Mouse (Mus musculus) liver, adult 2 months (tissue): Measurements from ENCODE around the gene Pfn3. TPM values are rescaled to one million over a fixed set of nuclear protein-coding genes. Genes with fewer than 3 reads are reported as not detected.

Experiments
- DNase-seq: peaks from one replicate; pipeline ENCODE4 v3.0.0-alpha.2; 2011; ENCODE audit warnings: low read depth, low spot score; ENCODE audit errors: extremely low read depth
- H3K27ac ChIP-seq: fragments of 200-500 bp; replicated peaks from 2 replicates; pipeline ENCODE4 v1.5.1; 2012; ENCODE audit warnings: low read depth, mild to moderate bottlenecking, control low read depth, inconsistent platforms, low read length; ENCODE audit not compliant: insufficient read depth
- H3K27me3 ChIP-seq: fragments of 200-500 bp; 2 replicates; pipeline ENCODE4 v1.6.1; 2012; ENCODE audit warnings: mild to moderate bottlenecking, moderate library complexity, low read length, inconsistent platforms; ENCODE audit not compliant: control insufficient read depth, insufficient read depth
- H3K36me3 ChIP-seq: fragments of 200-500 bp; 2 replicates; pipeline ENCODE4 v1.6.1; 2012; ENCODE audit warnings: low read length, inconsistent platforms; ENCODE audit not compliant: control insufficient read depth, insufficient read depth
- H3K4me1 ChIP-seq: fragments of 200-500 bp; 2 replicates; pipeline ENCODE4 v1.6.1; 2011; ENCODE audit warnings: low read length; ENCODE audit not compliant: control insufficient read depth, insufficient read depth
- H3K4me3 ChIP-seq: fragments of 200-500 bp; 2 replicates; pipeline ENCODE4 v1.5.1; 2011; ENCODE audit warnings: low read depth, mild to moderate bottlenecking, control low read depth, low read length, moderate library complexity; ENCODE audit not compliant: insufficient read depth
- H3K79me2 ChIP-seq: fragments of 200-500 bp; 2 replicates; pipeline ENCODE4 v1.6.1; 2012; ENCODE audit warnings: inconsistent platforms, mild to moderate bottlenecking, low read length, moderate library complexity; ENCODE audit not compliant: control insufficient read depth, insufficient read depth
- H3K9ac ChIP-seq: fragments of 200-500 bp; 2 replicates; pipeline ENCODE4 v1.6.1; 2012; ENCODE audit warnings: low read depth, mild to moderate bottlenecking, control low read depth, inconsistent platforms, low read length
- CTCF ChIP-seq: fragments of 200-500 bp; IDR thresholded peaks from 2 replicates; pipeline ENCODE4 v1.5.1; 2011; ENCODE audit warnings: low read depth, low read length, control low read depth
- POLR2A ChIP-seq: fragments of 200-500 bp; IDR thresholded peaks from 2 replicates; pipeline ENCODE4 v1.6.1; 2011; ENCODE audit warnings: low read length, control low read depth; ENCODE audit not compliant: insufficient read depth; ENCODE audit errors: extremely low read depth
- WGBS: fragments of 180-500 bp; shearing (Covaris S2); methylation state at CpG from one replicate; pipeline ENCODE4 v1.1.7; 2018; 5-methylcytosine and 5-hydroxymethylcytosine counted together
- polyA plus RNA-seq: library from polyadenylated mRNA; depleted of rRNA; stranded (reverse); fragments of >200 nt; gene quantifications from 2 replicates; pipeline ENCODE4 v1.2.3, GENCODE M21; 2012
- total RNA-seq: library from RNA; depleted of rRNA; stranded (reverse); fragments of >200 nt; gene quantifications from 2 replicates; pipeline ENCODE4 v1.2.3, GENCODE M21; 2014

Gene Pfn3
- total and polyA plus RNA-seq, 2 experiments, result not detected

GRCm38 (mm10) chr13:55420018-55420932 is 5.2 kb upstream of the Pfn3 start:
- H3K27me3 ChIP-seq, result no peaks in the 10 kb centered on the region

GRCm38 (mm10) chr13:55419142-55419541 is 4.1 kb upstream of the Pfn3 start:
- Histone ChIP-seq H3K4me3 (no peak overlapping the region), H3K79me2 (no peaks in the 10 kb centered on the region), H3K4me1 (peaks cover 2% of the 10 kb centered on the region; the same call in 1 of the 2 replicates), H3K9ac (no peak overlapping the region), H3K36me3 (peaks cover 6% of the 10 kb centered on the region; the same call in 1 of the 2 replicates), H3K27me3 (no peaks in the 10 kb centered on the region), H3K27ac (no peak overlapping the region)
- 66% methylated on average over 5 of the region's 5 CpGs for WGBS
- DNase-seq, result no peak
- TF ChIP-seq CTCF (no peak), POLR2A (no peak)

More at GRCm38 (mm10) chr13:55420018-55420932, 5.2 kb upstream of the Pfn3 start:
- Histone ChIP-seq H3K27ac (no peak overlapping the region), H3K4me1 (peaks cover 2% of the 10 kb centered on the region; the same call in 1 of the 2 replicates), H3K4me3 (no peak overlapping the region), H3K79me2 (no peaks in the 10 kb centered on the region), H3K9ac (no peak overlapping the region), H3K36me3 (peaks cover 6% of the 10 kb centered on the region; the same call in 1 of the 2 replicates)
- no peak for DNase-seq
- 74% methylated on average over 51 of the region's 51 CpGs for WGBS
- TF ChIP-seq POLR2A, result no peak
- TF ChIP-seq CTCF, result no peak

- Histone ChIP-seq H3K4me3 (no peak overlapping the region), H3K9ac (no peak overlapping the region), H3K4me1 (no peaks in the 10 kb centered on the region), H3K79me2 (no peaks in the 10 kb centered on the region), H3K36me3 (peaks cover 4% of the 10 kb centered on the region; the same call in 1 of the 2 replicates), H3K27ac (no peak overlapping the region), H3K27me3 (no peaks in the 10 kb centered on the region)
- TF ChIP-seq CTCF (peak; percentile 90), POLR2A (0 out of 2 replicates have a peak, but pooled peaks have one; percentile 30)
- WGBS, result 11% methylated on average over 12 of the region's 12 CpGs
- peak; percentile 63 for DNase-seq
Observed at GRCm38 (mm10) chr13:55418004-55418403, 3.0 kb upstream of the Pfn3 start.

- no peak for TF ChIP-seq CTCF
- TF ChIP-seq POLR2A, result no peak
- DNase-seq, result no peak
- WGBS, result 88% methylated on average over 12 of the region's 12 CpGs
- Histone ChIP-seq H3K36me3 (no peaks in the 10 kb centered on the region), H3K4me1 (no peaks in the 10 kb centered on the region), H3K4me3 (no peak overlapping the region), H3K27me3 (no peaks in the 10 kb centered on the region), H3K9ac (no peak overlapping the region), H3K79me2 (no peaks in the 10 kb centered on the region), H3K27ac (no peak overlapping the region)
Observed at GRCm38 (mm10) chr13:55413333-55413732, 1.7 kb downstream of the Pfn3 start.

DNA sequence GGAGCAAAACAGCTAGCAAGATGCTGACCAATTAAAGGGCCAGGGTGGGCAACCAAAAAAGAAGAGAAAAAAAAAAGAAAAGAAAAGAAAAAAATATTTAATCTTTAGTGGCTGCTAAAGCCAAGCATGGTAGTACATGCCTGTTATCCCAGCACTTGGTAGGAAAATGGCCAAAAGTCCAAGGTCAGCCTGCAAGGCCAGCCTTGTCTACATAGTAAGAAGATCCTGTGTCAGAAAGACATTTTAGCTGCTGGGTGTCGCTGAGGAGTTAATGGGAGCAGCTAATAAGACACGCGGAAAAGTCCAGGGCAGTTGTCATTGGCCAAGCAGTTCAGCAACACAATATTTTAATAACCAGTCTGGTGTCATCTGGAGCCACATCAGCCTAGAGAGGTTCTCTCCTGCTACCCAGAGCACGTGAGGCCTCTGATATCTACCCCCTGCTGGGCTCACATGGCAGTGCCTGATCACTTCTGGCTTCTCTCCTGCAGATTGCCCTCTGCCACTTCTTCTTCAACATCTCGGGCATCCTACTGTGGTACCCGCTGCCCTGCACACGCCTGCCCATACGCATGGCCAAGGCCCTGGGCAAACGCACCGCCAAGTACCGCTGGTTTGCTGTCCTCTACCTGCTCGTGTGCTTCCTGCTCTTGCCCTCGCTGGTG is 2.3 kb downstream of the Pfn3 start:
- Histone ChIP-seq H3K27me3 (no peaks in the 10 kb centered on the region), H3K9ac (no peak overlapping the region), H3K4me1 (no peaks in the 10 kb centered on the region), H3K4me3 (no peak overlapping the region), H3K79me2 (no peaks in the 10 kb centered on the region), H3K27ac (no peak overlapping the region), H3K36me3 (no peaks in the 10 kb centered on the region)
- TF ChIP-seq POLR2A (no peak), CTCF (no peak)
- WGBS, result 88% methylated on average over 13 of the region's 13 CpGs
- DNase-seq, result no peak

DNA sequence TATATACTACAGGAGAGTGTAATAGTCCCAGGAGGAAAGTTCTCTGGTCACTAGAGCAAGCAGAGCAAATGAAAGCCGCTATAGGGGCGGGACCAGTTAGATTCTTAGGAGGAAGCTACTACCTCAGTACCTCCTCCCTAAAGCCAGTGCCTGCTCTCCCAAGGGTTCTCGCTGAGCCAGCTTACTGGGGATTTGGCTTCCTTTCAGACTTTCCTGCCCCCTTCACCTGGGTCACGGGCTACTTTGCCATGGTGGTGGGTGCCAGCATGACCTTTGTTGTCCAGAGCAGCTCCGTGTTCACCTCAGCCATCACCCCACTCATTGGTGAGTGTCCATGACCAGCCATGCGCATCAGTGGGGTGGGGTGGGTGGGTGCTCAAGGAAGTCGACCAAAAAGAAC is 3.2 kb downstream of the Pfn3 start:
- WGBS, result 82% methylated on average over 7 of the region's 7 CpGs
- no peak for DNase-seq
- H3K27ac ChIP-seq, result no peak overlapping the region
- H3K27me3 ChIP-seq, result no peaks in the 10 kb centered on the region
- no peaks in the 10 kb centered on the region for H3K79me2 ChIP-seq
- H3K36me3 ChIP-seq, result no peaks in the 10 kb centered on the region
- no peak for TF ChIP-seq CTCF
- no peak for TF ChIP-seq POLR2A
- no peak overlapping the region for H3K9ac ChIP-seq
- no peaks in the 10 kb centered on the region for H3K4me1 ChIP-seq
- no peak overlapping the region for H3K4me3 ChIP-seq
